Mouse (Mus musculus) cortical plate, adult 2 months (tissue): ENCODE measurements around the gene Dusp27.

Experiments
- CTCF ChIP-seq: fragments of 200-500 bp; IDR thresholded peaks from 2 replicates; pipeline ENCODE4 v1.5.1; 2011; ENCODE audit warnings: mild to moderate bottlenecking, control low read depth, low read length; ENCODE audit not compliant: insufficient read depth; ENCODE audit errors: extremely low read depth
- POLR2A ChIP-seq: fragments of 200-500 bp; IDR thresholded peaks from 2 replicates; pipeline ENCODE4 v1.6.1; 2011; ENCODE audit warnings: mild to moderate bottlenecking, low read length, control low read depth; ENCODE audit not compliant: insufficient read depth; ENCODE audit errors: extremely low read depth

DNA sequence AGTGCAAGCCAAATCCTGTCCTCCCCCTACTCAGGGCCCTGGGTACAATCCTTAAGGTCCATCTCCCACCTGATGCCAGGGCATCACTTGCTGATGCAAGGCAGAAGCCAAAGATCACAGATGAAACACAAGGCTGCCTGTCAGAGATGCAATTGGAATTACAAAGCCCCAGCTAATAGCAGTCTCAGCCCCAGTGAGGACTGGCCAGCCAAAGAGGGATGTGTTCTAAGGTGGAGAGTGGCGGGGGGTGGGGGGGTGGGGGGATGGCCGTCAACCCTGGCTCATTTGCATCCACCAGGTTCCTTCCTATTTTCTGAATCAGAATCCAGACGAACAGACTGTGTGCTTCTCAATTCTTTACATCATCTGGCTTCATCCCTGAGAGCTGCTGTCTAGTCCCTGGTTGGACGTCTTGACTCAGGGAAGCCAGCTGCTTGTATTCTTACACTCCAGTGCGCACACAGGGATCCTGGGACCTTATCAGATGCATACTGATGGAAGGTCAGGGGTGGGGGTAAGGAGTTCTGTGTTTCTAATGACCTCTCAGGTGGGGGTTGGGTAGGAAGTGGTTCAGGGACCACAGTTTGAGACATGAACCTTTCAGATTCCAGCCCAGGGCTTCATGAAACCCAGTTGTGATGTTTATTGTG, 7.5 kb upstream of the Dusp27 start:
- TF ChIP-seq CTCF (no peak), POLR2A (no peak)
